Mouse (Mus musculus) myocyte (in vitro differentiated cells): ENCODE measurements around the gene Otx2.

Experiments
- CEBPB ChIP-seq: IDR thresholded peaks from 2 replicates; pipeline ENCODE4 v1.6.1; 2011; ENCODE audit warnings: mild to moderate bottlenecking, moderate library complexity; ENCODE audit not compliant: poor library complexity, insufficient read depth, severe bottlenecking
- E2F4 ChIP-seq: IDR thresholded peaks from one replicate; pipeline ENCODE4 v1.6.1; 2011; ENCODE audit warnings: mild to moderate bottlenecking, control low read depth, moderate library complexity; ENCODE audit not compliant: insufficient read depth
- MAX ChIP-seq: IDR thresholded peaks from one replicate; pipeline ENCODE4 v1.6.1; 2011; ENCODE audit warnings: low read depth, mild to moderate bottlenecking, control low read depth
- MYOD1 ChIP-seq, 3 experiments: IDR thresholded peaks; one replicate each; pipeline ENCODE4 v1.6.1; 2011; ENCODE audit warnings: control low read depth in 2 of 3, low read depth in 2 of 3, mild to moderate bottlenecking in 2 of 3, moderate library complexity in 1 of 3; ENCODE audit not compliant: insufficient read length in 2 of 3, control insufficient read depth in 1 of 3
- MYOG ChIP-seq, 3 experiments: IDR thresholded peaks; one replicate each; pipeline ENCODE4 v1.6.1; 2011; ENCODE audit warnings: control low read depth in 2 of 3, low read depth in 2 of 3, mild to moderate bottlenecking in 2 of 3; ENCODE audit not compliant: insufficient read length in 2 of 3, control insufficient read depth in 1 of 3, insufficient read depth in 1 of 3
- POLR2A ChIP-seq: IDR thresholded peaks from one replicate; pipeline ENCODE4 v1.6.1; 2011; ENCODE audit warnings: low read depth, mild to moderate bottlenecking, control low read depth, moderate library complexity; ENCODE audit not compliant: insufficient read length
- POLR2AphosphoS2 ChIP-seq: IDR thresholded peaks from one replicate; pipeline ENCODE4 v1.6.1; 2011; ENCODE audit warnings: low read depth, control low read depth; ENCODE audit not compliant: insufficient read length
- REST ChIP-seq: IDR thresholded peaks from one replicate; pipeline ENCODE4 v1.6.1; 2011; ENCODE audit warnings: mild to moderate bottlenecking, control low read depth, moderate library complexity; ENCODE audit not compliant: insufficient read depth, insufficient read length
- SRF ChIP-seq: IDR thresholded peaks from one replicate; pipeline ENCODE4 v1.6.1; 2011; ENCODE audit warnings: low read depth; ENCODE audit not compliant: control insufficient read depth, insufficient read length
- TCF12 ChIP-seq: IDR thresholded peaks from one replicate; pipeline ENCODE4 v1.6.1; 2011; ENCODE audit warnings: mild to moderate bottlenecking, control low read depth; ENCODE audit not compliant: poor library complexity, insufficient read depth, severe bottlenecking
- TCF3 ChIP-seq: IDR thresholded peaks from one replicate; pipeline ENCODE4 v1.6.1; 2011; ENCODE audit warnings: low read depth, control low read depth; ENCODE audit not compliant: insufficient read length
- USF1 ChIP-seq: IDR thresholded peaks from one replicate; pipeline ENCODE4 v1.6.1; 2011; ENCODE audit warnings: low read depth, mild to moderate bottlenecking, control low read depth, moderate library complexity

- TF ChIP-seq MAX (no peak), E2F4 (no peak), POLR2A (no peak), POLR2AphosphoS2 (no peak), USF1 (no peak), SRF (no peak), MYOD1 (IDR thresholded peaks at IDR 0.05; ENCODE audit: control insufficient read depth in 1 of 3, insufficient read length in 2 of 3, low read depth in 2 of 3) (no peak), TCF12 (no peak), MYOG (IDR thresholded peaks at IDR 0.05; ENCODE audit: control insufficient read depth in 1 of 3, insufficient read depth in 1 of 3, insufficient read length in 2 of 3, low read depth in 2 of 3) (no peak), REST (no peak), CEBPB (no peak), TCF3 (no peak)
Measured at GRCm38 (mm10) chr14:48632335-48632734, 41.3 kb downstream of the Otx2 start.
